Mouse (Mus musculus) heart, adult 18-20 months (tissue): Measurements from ENCODE around the gene Olfr606. TPM values are rescaled to one million over a fixed set of nuclear protein-coding genes. Genes with fewer than 3 reads are reported as not detected.
"Not testable (repeated sequence)": the region's sequence is repeated elsewhere in the genome, so short reads cannot be mapped to it uniquely, and the experiment has no call there.

Source experiments
- DNase-seq, 2 experiments: peaks; one replicate each; pipeline ENCODE4 v3.0.0; 2021 to 2022; ENCODE audit warnings: mixed read lengths in 1 of 2
- long read RNA-seq, 2 experiments: library from polyadenylated mRNA; stranded (forward); transcript quantifications; one replicate each; pipeline ENCODE4 v2.0.0; 2021
- microRNA-seq, 2 experiments: library from miRNA; unstranded; fragments of <30 nt; microRNA quantifications; one replicate each; pipeline ENCODE4 v1.2.0; 2022
- total RNA-seq, 2 experiments: library from RNA; stranded (reverse); gene quantifications; 2 replicates each; pipeline ENCODE4 v1.2.3; 2021

The Olfr606 gene
- total RNA-seq, result not detected
- long read RNA-seq, experiment 1, result 0 reads
- long read RNA-seq, experiment 2, result 0 reads

DNA sequence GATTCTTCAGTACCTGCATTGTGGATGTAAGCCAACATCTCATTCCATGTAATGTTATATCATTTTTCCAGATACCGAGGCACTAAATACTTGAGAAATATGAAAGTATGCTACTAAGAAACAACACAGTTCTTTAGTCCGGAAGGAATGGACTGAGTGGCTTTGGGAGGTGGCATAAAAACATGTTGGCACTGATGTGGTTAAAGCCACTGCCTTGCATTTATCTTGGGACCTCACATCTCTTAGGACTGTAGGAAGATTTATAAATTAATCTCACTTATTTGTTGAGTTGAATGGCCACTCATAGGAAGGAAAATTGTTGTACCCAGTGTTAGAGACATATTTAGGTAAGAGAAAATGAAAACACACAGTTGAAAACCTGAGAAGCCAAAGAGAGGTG lies at the start of gene Olfr606:
Olfr606 (plus strand) TSS at position 301 of the 400 bp plus-strand sequence.
- DNase-seq, result no peak

DNA sequence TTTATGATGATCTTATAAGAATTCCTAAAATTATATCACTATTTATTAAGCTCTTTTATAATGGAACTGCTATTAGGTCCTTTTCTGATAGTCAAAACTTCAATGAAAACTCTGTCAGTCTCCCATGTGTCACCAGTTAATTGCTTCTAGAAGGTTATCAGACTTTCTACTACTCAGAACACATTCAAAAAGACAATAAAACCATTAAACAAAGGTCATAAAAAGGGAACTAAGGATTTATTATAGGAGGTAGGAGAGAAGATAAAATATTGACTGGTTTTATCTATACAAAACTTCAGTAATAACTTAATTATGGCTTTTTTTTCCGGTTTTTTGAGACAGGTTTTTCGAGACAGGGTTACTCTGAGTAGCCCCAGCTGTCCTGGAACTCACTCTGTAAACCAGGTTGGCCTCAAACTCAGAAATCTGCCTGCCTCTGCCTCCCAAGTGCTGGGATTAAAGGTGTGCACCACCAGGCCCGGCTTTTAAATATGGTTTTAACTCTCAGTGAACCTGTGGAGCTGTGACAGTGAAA lies 42.3 kb upstream of the Olfr606 start:
- not testable (repeated sequence) for DNase-seq

GRCm38 (mm10) chr7:103414772-103415171 lies 34.1 kb upstream of the Olfr606 start, which contains the start of gene Usp17lc:
TSS of gene Usp17lc (plus strand) at chr7:103415072.
- not testable (repeated sequence) for DNase-seq

- no peak for DNase-seq
Measured at GRCm38 (mm10) chr7:103445339-103445738, 3.5 kb upstream of the Olfr606 start, which contains the start of gene Olfr605. TSS of gene Olfr605 (minus strand) at chr7:103445439.

- DNase-seq, result no peak
Measured at GRCm38 (mm10) chr7:103460590-103460989, 11.7 kb downstream of the Olfr606 start.

GRCm38 (mm10) chr7:103469577-103469976 lies 20.7 kb downstream of the Olfr606 start, which contains the start of gene Olfr608:
TSS of gene Olfr608 (plus strand) at chr7:103469877.
- DNase-seq, result no peak

- DNase-seq, result not testable (repeated sequence)
Measured at GRCm38 (mm10) chr7:103477106-103477505, 28.3 kb downstream of the Olfr606 start.

GRCm38 (mm10) chr7:103497962-103498361 lies 49.1 kb downstream of the Olfr606 start, which contains the start of gene Olfr609:
TSS of gene Olfr609 (minus strand) at chr7:103498062.
- no peak for DNase-seq

Small RNA genes lying within 50 kb of the gene (microRNA-seq; reads per million reads assigned to microRNA genes)
- gene Gm25774, result 0 reads per million in 2 experiments

Other genes starting within 250 kb of the Olfr606 start
- not detected for gene Olfr593, start 237.2 kb upstream of the Olfr606 start, total RNA-seq
- gene Olfr594, start 232.1 kb upstream of the Olfr606 start, total RNA-seq, result not detected
- gene Usp17ld, start 196.5 kb upstream of the Olfr606 start, total RNA-seq, result not detected
- gene Olfr596, start 143.4 kb upstream of the Olfr606 start, total RNA-seq, result not detected
- not detected for gene Olfr597, start 132.7 kb upstream of the Olfr606 start, total RNA-seq
- not detected for gene Olfr598, start 125.5 kb upstream of the Olfr606 start, total RNA-seq
- gene Olfr599, start 113.1 kb upstream of the Olfr606 start, total RNA-seq, result not detected
- not detected for gene Olfr600, start 99.4 kb upstream of the Olfr606 start, total RNA-seq
- not detected for gene Olfr601, start 86.4 kb upstream of the Olfr606 start, total RNA-seq
- gene Olfr603, start 62.9 kb upstream of the Olfr606 start, total RNA-seq, result not detected
- not detected for gene Usp17lc, start 34.0 kb upstream of the Olfr606 start, total RNA-seq
- gene Olfr605, start 3.6 kb upstream of the Olfr606 start, total RNA-seq, result not detected
- not detected for gene Olfr607, start 15.1 kb downstream of the Olfr606 start, total RNA-seq
- gene Olfr608, start 20.8 kb downstream of the Olfr606 start, total RNA-seq, result not detected
- not detected for gene Olfr609, start 49.0 kb downstream of the Olfr606 start, total RNA-seq
- gene Olfr610, start 63.1 kb downstream of the Olfr606 start, total RNA-seq, result not detected
- gene Olfr611, start 71.8 kb downstream of the Olfr606 start, total RNA-seq, result not detected
- gene Olfr612, start 93.7 kb downstream of the Olfr606 start, total RNA-seq, result not detected
- not detected for gene Olfr613, start 99.0 kb downstream of the Olfr606 start, total RNA-seq
- gene Olfr615, start 107.0 kb downstream of the Olfr606 start, total RNA-seq, result not detected
- not detected for gene Olfr616, start 120.1 kb downstream of the Olfr606 start, total RNA-seq
- gene Olfr617, start 124.0 kb downstream of the Olfr606 start, total RNA-seq, result not detected
- gene Olfr618, start 141.1 kb downstream of the Olfr606 start, total RNA-seq, result not detected
- not detected for gene Olfr619, start 151.5 kb downstream of the Olfr606 start, total RNA-seq
- not detected for gene Olfr620, start 163.5 kb downstream of the Olfr606 start, total RNA-seq
- gene Olfr622, start 193.7 kb downstream of the Olfr606 start, total RNA-seq, result not detected
- gene Olfr623, start 214.7 kb downstream of the Olfr606 start, total RNA-seq, result not detected
- not detected for gene Olfr624, start 222.1 kb downstream of the Olfr606 start, total RNA-seq
- not detected for gene Olfr625-ps1, start 233.7 kb downstream of the Olfr606 start, total RNA-seq